Mouse (Mus musculus) forebrain, embryonic 12.5 days (tissue): ENCODE measurements at regions not wholly inside any gene's neighbourhood (a gene's known extent, or its start where the extent isn't known, plus 50 kb on each side); places are given as distances from the start of the nearest gene placed in this dataset.

Experiments used
- ATAC-seq: fragments of 200-750 bp; cut with Nextera tagmentation; 2 replicates; pipeline ENCODE4 v1.8.0; 2017; ENCODE audit warnings: moderate TSS enrichment; ENCODE audit not compliant: low FRiP score
- H3K27ac ChIP-seq: fragments of 300-500 bp; sonication (generic); 2 replicates; pipeline ENCODE4 v1.5.1; 2016; ENCODE audit warnings: mild to moderate bottlenecking
- H3K27me3 ChIP-seq: fragments of 300-500 bp; sonication (generic); 2 replicates; pipeline ENCODE4 v1.6.1; 2016; ENCODE audit warnings: mild to moderate bottlenecking
- H3K36me3 ChIP-seq: fragments of 300-500 bp; sonication (generic); replicated peaks from 2 replicates; pipeline ENCODE4 v1.6.1; 2016; ENCODE audit warnings: mild to moderate bottlenecking
- H3K4me1 ChIP-seq: fragments of 300-500 bp; sonication (generic); 2 replicates; pipeline ENCODE4 v1.6.1; 2016
- H3K4me2 ChIP-seq: fragments of 300-500 bp; sonication (generic); 2 replicates; pipeline ENCODE4 v1.6.1; 2016; ENCODE audit warnings: mild to moderate bottlenecking, moderate library complexity
- H3K4me3 ChIP-seq: fragments of 300-500 bp; sonication (generic); replicated peaks from 2 replicates; pipeline ENCODE4 v1.5.1; 2016; ENCODE audit warnings: mild to moderate bottlenecking
- H3K9ac ChIP-seq: fragments of 300-500 bp; sonication (generic); 2 replicates; pipeline ENCODE4 v1.6.1; 2016; ENCODE audit warnings: mild to moderate bottlenecking
- H3K9me3 ChIP-seq: fragments of 300-500 bp; sonication (generic); 2 replicates; pipeline ENCODE4 v1.6.1; 2016
- WGBS: fragments of 180-500 bp; shearing (Covaris S2); methylation state at CpG from one replicate; pipeline ENCODE4 v1.1.7; 2016; 5-methylcytosine and 5-hydroxymethylcytosine counted together

- Histone ChIP-seq H3K4me1 (no peaks in the 10 kb centered on the region), H3K4me2 (no peak overlapping the region), H3K27me3 (no peaks in the 10 kb centered on the region), H3K4me3 (no peak overlapping the region), H3K36me3 (no peaks in the 10 kb centered on the region), H3K9ac (no peak overlapping the region), H3K9me3 (no peaks in the 10 kb centered on the region), H3K27ac (no peak overlapping the region)
- 42% methylated on average over 5 of the region's 5 CpGs for WGBS
- ATAC-seq = peak; percentile 33; the same call in 1 of the 2 replicates
These were observed 74.6 kb upstream of the Pabpc5 start for GRCm38 (mm10) chrX:119852436-119852835.
